Mouse (Mus musculus) frontal cortex, adult 2 months (tissue): ENCODE results near the gene Galnt14. TPM values are rescaled to one million over a fixed set of nuclear protein-coding genes. Genes with fewer than 3 reads are reported as not detected.

ENCODE experiments used
- polyA plus RNA-seq: library from polyadenylated mRNA; depleted of rRNA; stranded (reverse); fragments of >200 nt; gene quantifications from 2 replicates; pipeline ENCODE4 v1.2.3, GENCODE M21; 2012; rRNA removed

The Galnt14 gene
- polyA plus RNA-seq, 1 experiment = 21.7 TPM

Other genes with a start within 250 kb of the Galnt14 start
- gene Ehd3, start 93.7 kb upstream of the Galnt14 start, polyA plus RNA-seq = 56.5 and 57.3 TPM in 2 replicates
- 4.5 and 5.3 TPM in 2 replicates for gene Xdh, start 239.7 kb upstream of the Galnt14 start, polyA plus RNA-seq